Mouse (Mus musculus): Measurements from ENCODE around the gene Arhgef1. TPM values are rescaled to one million over a fixed set of nuclear protein-coding genes. Genes with fewer than 3 reads are reported as not detected.

Gene Arhgef1
- total RNA-seq, 2 experiments from 2014 or later = 58.2 to 98.5 TPM

DNA sequence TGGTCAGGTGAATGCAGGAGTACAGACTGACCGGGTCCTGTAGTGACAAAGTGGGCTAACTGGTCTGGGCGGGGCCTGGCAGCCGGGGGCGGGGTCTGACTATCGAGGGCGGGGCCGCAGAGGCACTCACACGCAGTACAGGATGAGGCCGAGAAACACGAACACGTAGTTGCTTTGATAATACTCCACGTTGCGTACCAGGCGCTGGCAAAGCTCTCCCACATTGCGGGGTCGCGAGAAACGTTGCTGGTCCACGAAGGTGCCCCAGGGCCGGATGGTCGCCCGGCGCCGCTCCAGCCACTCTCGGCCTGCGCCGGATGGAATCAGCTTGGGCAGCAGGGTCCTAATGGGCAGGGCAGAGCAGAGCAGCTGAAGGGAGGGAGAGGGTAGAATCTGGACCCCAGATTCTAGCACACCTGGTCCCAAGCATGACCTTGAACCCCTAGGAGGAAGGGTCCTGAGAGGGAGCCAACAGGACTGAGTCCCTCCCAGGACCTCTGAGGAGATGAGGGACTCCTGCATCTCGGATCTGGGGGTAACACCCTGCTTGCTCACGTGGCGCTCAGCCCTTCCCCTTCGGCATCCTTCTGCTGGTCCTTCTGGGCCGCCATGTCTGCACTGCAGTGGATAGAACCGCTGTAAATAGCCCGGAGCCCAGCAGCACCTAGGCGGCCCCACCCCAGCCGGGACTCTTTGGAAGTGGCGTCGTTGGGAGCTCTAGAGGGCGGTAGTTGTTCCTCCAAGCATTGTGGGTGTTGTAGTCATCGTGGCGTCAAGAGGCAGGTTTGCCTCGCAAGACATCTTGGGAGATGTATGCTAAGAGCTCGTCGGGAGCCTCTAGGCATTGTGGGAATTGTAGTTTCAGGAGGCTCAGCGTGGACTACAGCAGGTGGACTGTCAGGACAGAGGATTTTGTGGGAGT, 69.5 kb downstream of the Arhgef1 start, which contains the start of gene Rabac1:
Gene Rabac1 (minus strand): TSS at position 783 of the 922 bp plus-strand sequence.
- intact Hi-C loops (cut with DNase I) = no loop called here
- DNase-seq (ENCODE audit: low spot score in 2 of 2) = peak; percentile 92 to 94

DNA sequence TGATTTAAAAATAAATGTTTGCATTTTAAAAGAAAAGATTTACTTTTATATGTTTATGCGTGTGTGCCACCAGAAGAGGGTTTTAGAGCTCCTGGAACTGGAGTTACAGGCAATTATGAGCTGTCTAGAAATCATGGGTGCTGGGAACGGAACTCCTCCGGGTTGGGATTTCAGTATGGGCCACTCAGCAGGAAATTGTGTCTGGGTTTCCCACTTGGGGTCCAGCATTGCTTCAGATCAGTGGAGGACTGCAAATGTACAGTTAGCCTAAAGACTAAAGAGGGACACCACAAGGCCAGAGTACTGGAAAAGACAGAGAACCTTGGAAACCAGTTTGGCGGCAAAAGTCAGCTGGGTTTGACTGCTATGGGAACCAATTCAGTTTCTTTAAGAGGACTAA, 70.5 kb downstream of the Arhgef1 start:
- intact Hi-C loops (cut with DNase I) = no loop called here
- no peak for DNase-seq (ENCODE audit: low spot score in 2 of 2)

DNA sequence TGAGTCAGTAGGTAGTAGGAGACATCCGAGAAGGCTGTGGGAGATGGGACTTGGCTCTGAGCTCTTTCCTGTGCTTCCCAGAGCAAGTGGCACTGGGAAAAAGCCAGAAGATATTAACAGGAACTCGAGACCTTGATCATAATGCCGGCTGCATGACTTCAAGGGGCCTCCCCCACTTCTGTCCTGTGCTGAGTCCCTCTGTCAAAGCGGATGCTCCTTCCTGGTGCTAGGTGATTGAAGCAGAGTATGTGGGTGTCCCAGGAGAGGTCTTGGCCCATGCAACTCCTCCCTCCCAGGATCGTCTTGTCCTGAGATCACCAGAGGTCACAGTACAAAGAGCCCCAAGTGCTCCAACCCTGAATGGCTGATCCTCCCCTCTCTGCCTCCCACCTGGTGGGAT, 71.2 kb downstream of the Arhgef1 start:
- DNase-seq (ENCODE audit: low spot score in 2 of 2) = no peak
- intact Hi-C loops (cut with DNase I) = no loop called here

DNA sequence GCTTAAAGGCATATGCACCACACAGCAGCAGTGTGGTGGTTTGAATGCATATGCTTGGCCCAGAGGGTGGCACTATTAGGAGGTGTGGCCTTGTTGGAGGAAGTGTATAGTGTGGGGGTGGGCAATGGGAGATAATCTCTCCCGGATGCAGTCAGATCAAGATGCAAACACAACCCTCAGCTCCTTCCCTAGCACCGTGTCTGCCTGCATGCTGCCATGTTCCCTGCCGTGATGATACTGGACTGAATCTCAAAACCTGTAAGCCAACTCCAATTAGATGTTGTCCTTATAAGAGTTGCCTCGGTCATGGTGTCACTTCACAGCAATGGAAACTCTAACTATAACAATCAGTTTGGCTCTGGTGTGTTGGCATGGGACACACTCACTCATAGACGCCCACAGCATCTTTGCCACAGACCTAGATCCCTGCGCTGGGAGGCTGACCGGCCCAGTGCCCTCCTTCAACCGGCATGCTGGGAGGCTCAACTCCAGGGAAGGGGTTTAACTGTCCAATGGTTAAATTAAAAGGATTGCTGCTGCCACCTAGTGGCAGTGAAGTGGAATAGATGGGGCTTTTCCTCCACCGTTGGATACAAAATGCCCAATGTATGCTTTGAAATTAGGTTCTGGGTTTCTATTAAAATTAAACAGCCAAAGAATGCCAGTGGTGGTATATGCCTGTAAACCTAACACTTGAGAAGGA, 72.3 kb downstream of the Arhgef1 start:
- no peak for DNase-seq (ENCODE audit: low spot score in 2 of 2)
- intact Hi-C loops (cut with DNase I) = no loop called here

Small RNA genes lying within 50 kb of the gene (microRNA-seq; reads per million reads assigned to microRNA genes)
- gene Mir7046 = 9.6 reads per million, percentile 29 among the genes with 10 or more reads in this experiment

Other genes starting within 250 kb of the Arhgef1 start
- gene Tex101, start 226.2 kb upstream of the Arhgef1 start, total RNA-seq (2021) = not detected
- gene BC049730, start 193.7 kb upstream of the Arhgef1 start, total RNA-seq (2021) = not detected
- not detected for gene Gm4763, start 176.0 kb upstream of the Arhgef1 start, total RNA-seq (2021)
- gene Cd177, start 142.6 kb upstream of the Arhgef1 start, total RNA-seq (2021) = not detected
- gene Ceacam10, start 125.7 kb upstream of the Arhgef1 start, total RNA-seq (2021) = not detected
- 1 to 10 TPM in 1 of 2 experiments, not detected in 1; 1.9 TPM for gene Gm9844, start 40.7 kb upstream of the Arhgef1 start, total RNA-seq (2021)
- gene Lypd4, start 33.0 kb upstream of the Arhgef1 start, total RNA-seq (2021) = not detected
- not detected for gene Dmrtc2, start 32.9 kb upstream of the Arhgef1 start, total RNA-seq (2021)
- 100 to 1,000 TPM; 456 to 499 TPM for gene Rps19, start 18.5 kb upstream of the Arhgef1 start, total RNA-seq (2021)
- gene Cd79a, start 5.5 kb upstream of the Arhgef1 start, total RNA-seq (2021) = under 1 TPM; 0.49 to 0.54 TPM
- gene Gm4881, start 41.6 kb downstream of the Arhgef1 start, total RNA-seq (2021) = not detected
- 100 to 1,000 TPM; 276 to 329 TPM for gene Rabac1, start 69.8 kb downstream of the Arhgef1 start, total RNA-seq (2021)
- 1,000 to 10,000 TPM; 2,106 to 2,179 TPM for gene Atp1a3, start 103.0 kb downstream of the Arhgef1 start, total RNA-seq (2021)
- 100 to 1,000 TPM; 225 to 248 TPM for gene Grik5, start 169.4 kb downstream of the Arhgef1 start, total RNA-seq (2021)
- 10 to 100 TPM; 34.9 to 40.4 TPM for gene Zfp574, start 169.7 kb downstream of the Arhgef1 start, total RNA-seq (2021)

Measured in left cerebral cortex, postnatal 36 days (tissue).